In genomic region chr2:136449265-136449664, GRCm38 (mm10) we compare ENCODE assay signal across 8 mouse cellular contexts. TPM values are rescaled to one million over a fixed set of nuclear protein-coding genes. Genes with fewer than 3 reads are reported as not detected.
A peak's percentile ranks its signal among the peaks of the same experiment; 100 is the strongest.
DNase-seq lines count a peak whose midpoint lies in the region; ATAC-seq and TF ChIP-seq lines count a peak whose summit lies in the region.

No protein-coding gene starts in this region.

- peak; percentile 11 to 15 for DNase-seq in kidney, adult 8-10 months
- DNase-seq in kidney, adult 11 months, result no peak
- peak; percentile 3 for DNase-seq in MEL (ENCODE audit: low read depth, low spot score)
- peak; percentile 50 to 66 for DNase-seq in cerebellum, postnatal 10 days
- DNase-seq in kidney, postnatal 0 days (ENCODE audit: low spot score), result peak; percentile 70
- no peak for DNase-seq in ovary, postnatal 10 days (ENCODE audit: low spot score)
- DNase-seq in lung, postnatal 36 days, result no peak

- H3K4me1 ChIP-seq in MEL (ENCODE audit: control insufficient read depth in 1 of 2, insufficient read depth in 2 of 2, low read length in 2 of 2), result no peaks in the 10 kb centered on the region
- H3K4me1 ChIP-seq in kidney, postnatal 0 days (replicated peaks; ENCODE audit: insufficient read depth, low read length), result no peaks in the 10 kb centered on the region

- H3K4me2 ChIP-seq in kidney, postnatal 0 days (ENCODE audit: low read length), result no peak overlapping the region

- no peak overlapping the region for H3K4me3 ChIP-seq in MEL (ENCODE audit: control insufficient read depth in 1 of 2, insufficient read depth in 1 of 2, low read depth in 2 of 2, low read length in 2 of 2)
- no peak overlapping the region for H3K4me3 ChIP-seq in kidney, postnatal 0 days (replicated peaks; ENCODE audit: low read depth, low read length)

- no peak; a peak in 1 of 6 replicates for TF ChIP-seq CTCF in MEL (IDR thresholded peaks at IDR 0.05 in 2 of 3, conservative IDR thresholded peaks at IDR 0.05 in 1 of 3; ENCODE audit: control insufficient read depth in 1 of 3, insufficient read depth in 1 of 3, low read depth in 2 of 3, low read length in 3 of 3, poor library complexity in 1 of 3, severe bottlenecking in 1 of 3)
- peak; percentile 72 for TF ChIP-seq CTCF in kidney, postnatal 0 days (IDR thresholded peaks at IDR 0.05; ENCODE audit: low read depth)

- ATAC-seq in kidney, postnatal 0 days (replicated peaks; ENCODE audit: low FRiP score, low read depth), result 0 out of 2 replicates have a peak, but pooled peaks have one; percentile 33
- ATAC-seq in megakaryocyte, adult 5-6 weeks (ENCODE audit: poor library complexity, severe bottlenecking), result no peak

- 3% methylated on average over 1 of the region's 1 CpGs for WGBS in kidney, postnatal 0 days

- H3K27me3 ChIP-seq in MEL (ENCODE audit: control insufficient read depth in 1 of 2, insufficient read depth in 2 of 2, low read length in 2 of 2), result no peaks in the 10 kb centered on the region
- H3K27me3 ChIP-seq in kidney, postnatal 0 days (ENCODE audit: insufficient read depth, low read length), result no peaks in the 10 kb centered on the region

- no peaks in the 10 kb centered on the region for H3K9me3 ChIP-seq in MEL (replicated peaks; ENCODE audit: insufficient read depth, low read length)
- no peaks in the 10 kb centered on the region for H3K9me3 ChIP-seq in kidney, postnatal 0 days (replicated peaks; ENCODE audit: low read length)

- H3K9ac ChIP-seq in MEL (ENCODE audit: control insufficient read depth, low read depth, low read length, poor library complexity, severe bottlenecking), result no peak overlapping the region
- no peak overlapping the region for H3K9ac ChIP-seq in kidney, postnatal 0 days (ENCODE audit: low read depth, low read length)

- no peaks in the 10 kb centered on the region for H3K36me3 ChIP-seq in MEL (ENCODE audit: control insufficient read depth in 1 of 2, insufficient read depth in 2 of 2, low read length in 2 of 2)
- no peaks in the 10 kb centered on the region for H3K36me3 ChIP-seq in kidney, postnatal 0 days (ENCODE audit: insufficient read depth, low read length)

- no peak for TF ChIP-seq EP300 in MEL (IDR thresholded peaks at IDR 0.05; ENCODE audit: low read depth in 1 of 2, low read length in 2 of 2)

- TF ChIP-seq POLR2A in MEL (IDR thresholded peaks at IDR 0.05; ENCODE audit: control insufficient read depth in 1 of 2, insufficient read depth in 1 of 2, low read depth in 1 of 2, low read length in 2 of 2, poor library complexity in 1 of 2), result no peak

- TF ChIP-seq RAD21 in MEL (IDR thresholded peaks at IDR 0.05; ENCODE audit: low read depth, low read length), result no peak; the same call in 1 of the 2 replicates

- H3K27ac ChIP-seq in MEL (ENCODE audit: control insufficient read depth, low read depth, low read length), result no peak overlapping the region
- no peak overlapping the region for H3K27ac ChIP-seq in kidney, postnatal 0 days

- no peaks in the 10 kb centered on the region for H3K79me2 ChIP-seq in MEL (ENCODE audit: control insufficient read depth, insufficient read depth, low read length, poor library complexity)

TF ChIP-seq in MEL, 35 proteins besides CTCF, POLR2A, EP300 and RAD21:
- TF ChIP-seq MAX (IDR thresholded peaks at IDR 0.05; ENCODE audit: low read length) (no peak), GABPA (IDR thresholded peaks at IDR 0.05; ENCODE audit: low read depth, low read length) (no peak), MYB (IDR thresholded peaks at IDR 0.05; ENCODE audit: low read depth, low read length) (no peak), TBP (IDR thresholded peaks at IDR 0.05; ENCODE audit: low read depth, low read length) (no peak), NELFE (IDR thresholded peaks at IDR 0.05; ENCODE audit: low read depth, low read length) (no peak), UBTF (IDR thresholded peaks at IDR 0.05; ENCODE audit: borderline replicate concordance, insufficient read depth, low read depth, low read length) (no peak), MAZ (IDR thresholded peaks at IDR 0.05; ENCODE audit: low read depth, low read length) (no peak), KAT2A (conservative IDR thresholded peaks at IDR 0.05; ENCODE audit: low read depth, low read length) (no peak), ZMIZ1 (IDR thresholded peaks at IDR 0.05; ENCODE audit: low read depth, low read length) (no peak), SIN3A (IDR thresholded peaks at IDR 0.05; ENCODE audit: low read length) (no peak), TCF12 (IDR thresholded peaks at IDR 0.05; ENCODE audit: low read depth, low read length) (no peak), ZNF384 (IDR thresholded peaks at IDR 0.05; ENCODE audit: low read depth, low read length) (no peak), BHLHE40 (IDR thresholded peaks at IDR 0.05; ENCODE audit: borderline replicate concordance, low read depth, low read length) (no peak)
TF ChIP-seq in MEL: peak in this region for 0.

RNA-seq across cellular contexts. Expression of gene Ankef1, which starts 52.4 kb away (rescaled TPM):
- total RNA-seq in MEL (2012; rRNA removed), result not detected in 2 replicates
- polyA plus RNA-seq in MEL (2012; ENCODE audit: insufficient read depth in 1 of 2, insufficient read length in 2 of 2, low read depth in 1 of 2, low replicate concordance in 2 of 2, missing spikeins in 1 of 2), result not detected
- polyA plus RNA-seq in kidney, postnatal 0 days (2015; fragmentation: Nextera tagmentation; extraction: Ambion mirVana), result 0.06 and 0.24 TPM in 2 replicates
- not detected in 2 replicates for total RNA-seq in megakaryocyte, adult 5-6 weeks (2015)
- total RNA-seq in megakaryocyte, adult 5-6 weeks (2017), result not detected in 2 replicates

Comparison
In these comparisons a context has a peak if more than half of its experiments do, and no peak if none do; other contexts are left out.
1. DNase-seq: peak in kidney, adult 8-10 months (2 of 2), MEL (single experiment), cerebellum, postnatal 10 days (2 of 2) and kidney, postnatal 0 days (single experiment); none in kidney, adult 11 months (single experiment), ovary, postnatal 10 days (single experiment) and lung, postnatal 36 days (single experiment).